Mouse (Mus musculus): ENCODE measurements around the gene Zfp644.

DNA sequence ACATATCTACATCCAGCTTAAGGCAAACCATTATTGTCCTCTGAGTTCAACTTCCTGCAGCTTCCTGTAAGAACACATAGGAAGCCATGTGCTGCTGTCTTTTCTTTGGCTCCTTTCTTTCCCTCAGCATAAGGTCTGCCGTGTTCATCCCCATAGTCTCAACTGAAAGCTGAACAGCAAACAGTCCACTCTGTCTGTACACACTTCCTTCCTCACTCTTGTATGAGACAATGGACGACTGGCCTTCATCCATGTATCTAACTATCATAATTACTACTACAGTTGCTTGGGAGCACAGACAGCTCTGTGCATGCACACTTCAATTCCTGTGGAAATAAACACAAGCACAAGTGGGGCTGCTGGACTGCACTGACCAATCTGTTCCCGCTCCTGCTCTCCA, 25.2 kb downstream of the Zfp644 start:
- TF ChIP-seq CTCF (IDR thresholded peaks at IDR 0.05; ENCODE audit: borderline replicate concordance, control insufficient read depth, extremely low read depth, insufficient read depth, low read length, poor library complexity): no peak
- TF ChIP-seq POLR2A (IDR thresholded peaks at IDR 0.05; ENCODE audit: control insufficient read depth, extremely low read depth, insufficient read depth, low read length, poor library complexity): no peak
